Mouse (Mus musculus) urinary bladder, postnatal 14 days (tissue): ENCODE measurements at regions not wholly inside any gene's neighbourhood (a gene's known extent, or its start where the extent isn't known, plus 50 kb on each side); places are given as distances from the start of the nearest gene placed in this dataset.
A peak's percentile ranks its signal among the peaks of the same experiment; 100 is the strongest.

ENCODE experiments used
- DNase-seq: peaks from one replicate; pipeline ENCODE4 v3.0.0; 2021; ENCODE audit warnings: low spot score

DNA sequence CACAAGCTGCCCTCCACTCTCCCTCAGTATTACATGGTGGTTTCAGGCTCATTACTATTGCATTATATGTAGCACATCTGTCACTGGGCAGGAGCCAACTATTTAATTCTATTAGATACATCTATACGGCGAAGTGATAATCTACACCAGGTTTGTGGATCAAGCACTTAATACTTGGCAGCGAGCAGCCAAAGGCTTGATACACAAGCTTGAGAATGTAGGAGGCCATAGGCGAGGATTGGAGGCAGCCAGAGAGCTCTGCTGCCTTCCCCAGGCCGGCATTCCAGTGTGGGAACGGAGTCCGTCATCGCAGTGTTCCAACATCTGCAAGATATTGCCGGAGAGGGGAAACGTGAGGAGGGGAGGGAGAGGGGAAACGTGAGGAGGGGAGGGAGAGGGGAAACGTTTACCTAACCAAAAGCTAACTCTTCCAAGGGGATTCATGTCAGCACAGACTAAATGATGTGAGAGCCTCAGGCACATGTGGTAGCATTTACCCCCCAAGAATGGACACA, 109.6 kb upstream of the Habp2 start:
- no peak for DNase-seq

DNA sequence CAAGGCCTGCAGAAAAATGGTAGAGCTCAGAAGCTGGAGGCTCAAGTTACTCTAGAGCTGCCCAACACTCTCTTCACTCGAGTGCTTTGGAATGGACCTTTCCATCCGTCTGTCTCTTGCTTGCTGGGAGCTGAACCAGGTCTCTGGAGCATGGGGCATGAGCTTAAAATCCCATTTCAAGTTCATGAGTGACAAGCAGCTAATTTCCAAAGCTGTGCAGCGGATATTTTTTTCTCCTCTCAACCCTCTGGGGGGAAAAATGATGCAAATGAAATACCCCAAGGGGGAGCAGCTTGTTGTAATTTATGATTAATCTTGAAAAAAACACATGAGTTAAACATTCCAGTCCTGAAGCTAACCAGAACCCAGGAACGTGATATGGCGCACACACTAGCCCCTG, 101.2 kb upstream of the Habp2 start:
- no peak for DNase-seq

DNA sequence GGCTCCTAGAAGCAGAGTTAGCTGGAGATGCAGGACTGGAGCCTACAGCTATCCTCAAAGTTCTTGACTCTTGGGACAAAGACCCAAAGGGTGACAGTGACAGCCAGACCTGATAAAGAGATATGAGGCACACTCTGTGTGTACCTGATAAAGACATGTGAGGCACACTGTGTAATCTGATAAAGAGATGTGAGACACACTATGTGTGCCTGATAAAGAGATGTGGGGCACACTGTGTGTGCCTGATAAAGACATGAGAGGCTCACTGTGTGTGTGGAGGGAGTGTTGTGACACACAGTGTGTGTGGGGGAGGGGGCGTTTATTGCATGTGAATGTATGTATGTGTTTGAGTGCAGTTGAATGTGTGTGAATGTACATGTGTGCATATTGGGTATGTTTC, 97.8 kb upstream of the Habp2 start:
- no peak for DNase-seq

DNA sequence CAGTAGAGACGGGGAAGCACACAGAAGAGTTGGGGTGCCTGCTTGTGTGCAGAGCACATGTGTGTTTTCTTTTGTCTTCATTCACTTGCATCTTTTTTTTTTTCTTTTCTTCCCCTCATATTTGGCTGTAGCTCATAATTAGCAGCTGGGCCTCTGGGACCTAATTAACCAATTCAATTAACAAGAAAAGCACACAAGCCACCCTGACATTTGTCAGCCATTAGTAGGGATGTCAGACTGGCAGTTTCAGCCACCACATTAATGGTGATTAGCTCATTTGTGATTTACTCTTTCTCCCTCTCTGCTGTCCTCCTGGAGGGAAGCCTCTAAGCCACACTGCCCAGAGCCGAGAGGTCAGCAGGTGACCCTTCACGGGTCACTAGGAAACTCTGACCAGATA, 96.7 kb upstream of the Habp2 start:
- no peak for DNase-seq

DNA sequence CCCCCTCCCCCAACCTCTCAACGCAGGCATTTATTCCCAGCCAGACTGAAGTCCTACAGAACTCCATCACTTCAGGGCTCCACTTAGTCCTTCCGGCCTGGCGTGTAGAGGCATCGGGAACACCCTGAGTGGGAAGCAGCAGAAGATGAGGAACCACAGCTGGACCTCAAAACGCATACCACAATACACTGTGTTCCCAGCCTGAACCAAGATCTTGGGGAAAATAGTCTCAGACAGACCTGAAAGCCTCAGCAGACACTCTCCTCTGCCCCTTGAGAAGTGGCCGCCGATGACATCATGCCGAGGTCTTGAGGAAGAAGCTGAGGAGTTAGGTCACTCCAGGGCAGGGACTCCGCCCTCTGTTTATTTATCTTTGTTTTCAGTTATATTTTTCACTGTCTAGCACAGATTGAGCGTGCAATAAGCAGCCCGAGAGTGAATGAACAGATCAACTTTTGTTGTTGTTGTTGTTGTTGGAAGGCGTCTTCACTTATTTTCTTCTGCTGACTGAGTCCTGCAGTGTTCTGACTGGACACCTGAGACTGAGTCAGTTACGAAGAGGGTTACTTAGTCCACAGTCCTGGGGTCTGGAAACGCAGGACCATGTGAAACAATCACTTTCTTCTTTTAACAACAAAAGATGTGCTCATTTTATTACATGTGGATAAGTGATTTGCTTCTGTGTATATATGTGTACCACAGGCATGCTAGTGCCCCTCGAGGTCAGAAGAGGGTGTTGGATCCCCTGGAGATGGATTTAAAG, 88.3 kb upstream of the Habp2 start:
- DNase-seq, result no peak

DNA sequence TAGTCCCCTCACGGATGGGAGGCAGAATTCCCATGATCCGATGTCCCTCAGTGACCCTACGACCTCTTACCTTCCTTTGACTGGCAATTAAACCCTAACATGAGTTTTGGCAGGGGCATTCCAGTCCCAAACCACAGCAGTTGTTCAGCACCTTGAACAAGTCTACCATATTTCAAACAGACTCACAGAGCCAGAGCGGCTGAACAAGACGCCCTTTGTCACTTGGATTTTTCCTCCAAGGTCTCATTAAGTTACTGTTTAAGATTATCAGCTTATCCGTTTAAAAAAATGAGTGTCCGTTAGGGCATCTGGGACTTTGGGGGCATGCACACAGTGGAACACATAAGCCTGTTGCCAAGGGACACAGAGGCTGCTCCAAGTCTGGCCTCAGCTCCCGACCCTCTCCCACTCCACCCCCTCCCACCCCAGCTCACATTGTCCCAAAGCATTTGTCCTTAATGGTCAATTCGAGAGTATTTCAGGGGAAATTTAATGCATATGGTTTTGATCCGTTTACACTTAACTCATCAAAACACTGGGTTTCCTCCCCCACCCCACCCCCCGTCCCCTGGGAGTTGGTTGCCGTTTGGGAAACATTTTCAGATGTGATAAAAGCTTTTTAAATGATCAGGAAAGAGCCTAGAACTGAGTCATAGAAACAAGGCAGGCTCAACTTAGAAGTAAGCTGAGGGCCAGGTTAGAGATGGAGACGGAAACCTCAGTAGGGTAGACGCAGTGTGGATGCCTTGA, 87.4 kb upstream of the Habp2 start:
- DNase-seq, result no peak

DNA sequence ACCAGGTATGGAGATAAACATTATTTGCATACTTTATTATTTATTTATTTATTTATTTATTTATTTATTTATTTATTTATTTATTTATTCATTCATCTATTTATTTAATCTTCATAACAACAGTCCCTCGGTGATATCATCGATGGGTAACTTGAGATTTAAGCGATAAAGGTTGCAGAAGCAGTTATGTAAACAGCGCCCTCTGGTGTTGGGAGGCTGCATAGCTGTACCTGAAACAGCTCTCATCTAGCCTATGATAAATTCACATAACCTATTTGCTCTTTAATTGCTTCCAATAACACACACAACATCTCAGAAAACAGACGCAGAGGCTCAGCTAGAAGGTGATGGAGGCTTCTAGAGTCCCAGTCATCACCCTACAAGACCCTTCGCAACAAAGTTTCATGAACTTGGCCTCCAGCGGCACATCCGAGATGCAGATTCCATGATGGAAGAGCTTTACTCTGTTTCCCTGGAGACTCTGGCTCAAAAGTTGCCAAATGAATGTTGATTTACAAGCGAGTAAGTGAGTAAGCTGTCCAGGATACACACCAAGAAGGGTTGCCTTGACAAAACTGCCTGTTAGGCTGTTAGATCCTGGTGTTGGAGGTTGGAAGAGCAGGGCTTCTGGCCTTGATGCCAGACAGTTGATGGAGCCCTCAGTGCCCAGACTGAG, 85.8 kb upstream of the Habp2 start:
- no peak for DNase-seq

DNA sequence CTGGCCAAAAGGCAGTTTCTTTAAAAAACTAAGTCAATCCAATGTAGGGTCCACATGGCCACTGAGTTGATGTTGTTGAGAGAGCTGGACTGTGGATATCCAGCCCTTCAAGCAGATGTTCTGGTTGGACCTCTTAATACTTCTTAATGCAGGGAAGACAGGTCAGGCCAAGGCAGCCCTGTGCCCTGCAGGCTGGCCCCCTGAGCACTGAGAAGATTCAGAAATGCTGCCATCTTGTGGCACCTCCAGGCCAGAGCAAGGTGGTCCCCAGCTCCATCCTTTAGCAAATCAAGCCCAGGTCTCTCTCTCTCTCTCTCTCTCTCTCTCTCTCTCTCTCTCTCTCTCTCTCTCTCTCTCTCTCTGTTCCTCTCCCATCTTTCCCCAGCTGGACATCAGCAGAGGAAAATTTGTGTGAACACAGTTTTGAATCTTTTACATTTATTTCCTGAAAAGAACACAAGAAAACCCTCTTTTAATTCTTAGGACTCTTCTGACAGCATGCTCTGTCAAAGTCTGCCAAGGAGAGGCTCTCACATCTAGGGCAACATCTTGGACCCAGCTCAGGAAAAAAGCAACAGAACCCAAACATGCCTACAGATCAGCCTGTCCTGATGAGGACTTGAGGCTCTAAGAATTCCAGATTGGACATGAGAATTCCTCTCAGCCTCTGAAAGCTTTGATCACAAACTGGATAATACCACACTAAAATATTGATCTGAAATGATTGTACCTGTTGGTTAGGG, 85.0 kb upstream of the Habp2 start:
- peak; percentile 38 for DNase-seq

DNA sequence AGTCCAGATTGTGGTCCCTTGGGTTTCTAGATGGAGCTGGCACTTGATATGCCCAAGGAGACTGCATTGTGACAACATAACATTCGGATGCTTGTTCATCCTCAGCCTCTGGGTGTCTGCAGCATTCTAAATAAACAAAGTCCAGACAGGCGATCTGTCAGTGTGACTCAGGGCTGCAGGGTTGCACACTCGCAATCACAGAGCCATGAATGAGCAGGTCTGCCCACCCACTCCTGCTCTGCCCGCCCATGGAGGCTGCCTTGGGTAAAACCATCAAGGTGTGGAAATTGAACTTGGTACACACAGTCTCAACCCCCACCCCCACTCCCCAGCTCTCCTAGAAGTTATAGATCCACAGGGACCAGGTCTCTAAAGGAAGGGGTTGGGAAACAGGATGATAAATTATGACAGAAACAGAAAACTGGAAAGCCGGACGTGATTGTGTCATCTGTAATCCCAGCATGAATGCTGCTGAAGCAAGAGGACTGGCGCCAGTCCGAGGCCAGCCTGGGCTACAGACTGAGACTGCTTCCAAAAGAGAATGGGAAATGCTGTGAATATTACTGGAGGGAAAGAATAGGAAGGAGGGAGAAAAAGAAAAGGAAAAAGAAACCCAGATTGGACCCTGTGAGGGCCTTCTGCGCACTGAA, 84.3 kb upstream of the Habp2 start:
- no peak for DNase-seq

DNA sequence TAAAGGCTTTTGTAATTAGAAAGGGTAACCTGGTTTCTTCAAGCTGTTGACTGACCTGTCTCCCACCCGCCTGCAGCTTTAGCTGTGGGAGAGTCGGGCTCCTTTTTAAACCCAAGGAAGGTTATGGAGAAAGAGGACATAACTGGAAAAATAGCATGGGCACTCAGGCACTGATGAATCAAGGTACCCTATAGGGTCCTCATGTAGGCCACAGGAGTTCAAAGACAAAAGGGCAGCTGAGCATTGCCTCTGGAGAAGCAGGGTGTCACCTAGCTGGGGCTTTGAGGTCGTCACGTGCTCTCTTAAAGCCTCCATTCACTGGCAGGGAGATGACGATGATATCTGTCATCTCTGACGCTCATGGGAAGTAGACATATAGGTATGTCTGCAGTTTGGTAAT, 68.4 kb upstream of the Habp2 start:
- DNase-seq, result no peak

DNA sequence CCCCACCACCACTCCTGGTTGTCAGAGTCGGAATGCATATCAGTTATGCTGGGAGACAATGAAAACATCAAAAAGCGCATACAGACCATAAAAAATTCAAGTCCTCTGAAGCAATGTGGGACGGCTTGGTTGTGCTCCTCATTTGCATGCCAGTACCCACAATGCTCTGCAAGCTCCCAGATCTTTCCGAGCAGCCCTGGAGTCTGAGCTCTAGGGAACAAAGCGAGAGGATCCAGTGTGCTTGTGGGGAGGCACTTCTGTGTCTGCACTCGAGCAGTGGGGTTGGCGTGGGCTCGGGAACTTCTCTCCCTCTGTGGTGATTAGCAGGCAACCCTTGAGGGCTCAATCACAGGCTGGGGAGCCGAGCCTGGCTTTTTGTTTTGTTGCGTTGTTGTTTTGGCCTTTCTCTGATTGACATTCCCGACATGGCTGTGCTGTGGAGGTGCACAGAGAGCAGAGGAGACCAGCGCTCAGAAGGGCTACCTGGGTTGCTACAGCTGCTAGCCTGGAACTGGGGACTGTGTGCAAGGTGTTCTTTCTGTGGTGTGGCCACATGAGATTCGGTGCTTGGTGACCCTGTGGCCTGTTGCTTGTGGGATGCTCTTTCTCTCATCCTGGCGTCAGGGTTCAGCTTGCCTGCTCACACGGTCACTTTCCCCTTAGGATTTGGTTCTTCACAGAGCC, 66.1 kb upstream of the Habp2 start:
- DNase-seq, result no peak

DNA sequence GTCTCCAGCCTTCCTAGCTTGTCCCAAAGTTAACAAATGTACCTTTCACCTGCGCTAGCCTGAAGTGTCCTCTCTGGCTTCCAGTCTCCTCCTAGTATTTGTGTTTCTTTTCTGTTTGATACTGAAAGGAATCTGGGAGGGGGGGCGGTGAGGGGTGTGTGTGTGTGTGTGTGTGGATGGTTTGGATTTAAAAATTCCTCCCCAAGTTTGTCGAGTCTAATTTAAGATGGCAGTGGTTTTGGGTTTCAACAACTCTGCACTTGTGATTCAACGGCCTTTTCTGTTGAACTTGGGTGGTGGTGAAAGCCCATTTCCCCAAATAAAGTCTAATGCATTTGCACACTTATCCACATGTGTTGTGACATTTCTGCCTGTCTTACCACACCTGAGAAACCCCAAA, 64.4 kb upstream of the Habp2 start:
- no peak for DNase-seq

DNA sequence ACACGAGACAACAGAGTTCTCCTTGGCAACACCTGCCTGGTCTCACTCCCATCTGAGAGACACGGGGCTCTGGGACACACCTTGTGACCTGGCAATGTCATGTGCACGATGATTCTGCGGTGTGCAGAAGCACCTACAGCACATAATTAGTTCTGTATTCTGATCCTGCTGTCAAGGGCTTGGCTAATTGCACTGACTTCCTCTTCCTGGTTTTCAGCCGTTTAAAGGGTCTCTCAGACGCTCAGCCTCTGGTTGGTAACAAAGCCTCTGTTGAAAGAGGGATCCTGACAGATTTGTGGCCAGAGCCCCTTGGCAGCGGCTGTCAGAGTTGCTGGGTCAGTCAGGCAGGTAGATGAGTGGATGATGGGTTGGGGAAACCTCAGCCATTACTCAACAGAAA, 61.9 kb upstream of the Habp2 start:
- no peak for DNase-seq

DNA sequence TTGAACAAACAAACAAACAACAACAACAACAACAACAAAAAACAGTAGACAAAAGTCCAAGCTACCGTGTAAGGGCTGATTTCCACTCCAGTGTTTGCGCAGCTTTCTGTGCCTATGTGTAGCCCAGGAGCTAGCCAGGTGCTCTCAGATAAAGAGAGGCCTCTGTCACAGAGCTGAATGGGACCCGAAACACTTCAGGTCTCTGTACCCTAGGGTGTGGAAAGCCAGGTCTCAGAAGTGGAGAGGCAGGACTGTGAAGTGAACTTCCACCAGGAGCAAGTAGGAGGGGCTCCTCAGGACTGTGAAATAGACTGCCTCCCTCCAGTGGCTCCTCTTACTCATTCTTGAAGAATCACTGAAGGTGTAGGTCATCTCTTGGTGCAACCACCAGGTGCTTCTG, 61.4 kb upstream of the Habp2 start:
- no peak for DNase-seq

DNA sequence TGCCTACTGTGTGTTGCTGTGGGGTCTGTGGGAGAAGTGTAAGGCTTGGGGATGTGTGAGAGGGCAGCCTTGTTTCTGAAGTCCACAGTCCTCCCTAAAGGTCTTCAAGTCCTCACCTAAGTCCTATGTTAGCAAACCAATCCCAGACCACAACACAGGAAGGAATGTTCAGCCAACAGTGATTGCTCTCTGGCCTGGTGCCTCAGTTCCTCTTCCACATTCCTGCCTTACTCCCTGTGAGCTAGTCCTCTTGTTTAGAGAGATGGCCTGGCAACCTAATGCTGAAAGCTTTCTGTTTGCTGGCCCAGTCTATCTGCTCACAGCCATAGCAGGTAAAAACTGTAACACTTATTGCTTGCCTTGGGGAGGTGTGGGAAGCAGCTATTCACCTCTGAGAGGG, 58.4 kb upstream of the Habp2 start:
- DNase-seq, result no peak

DNA sequence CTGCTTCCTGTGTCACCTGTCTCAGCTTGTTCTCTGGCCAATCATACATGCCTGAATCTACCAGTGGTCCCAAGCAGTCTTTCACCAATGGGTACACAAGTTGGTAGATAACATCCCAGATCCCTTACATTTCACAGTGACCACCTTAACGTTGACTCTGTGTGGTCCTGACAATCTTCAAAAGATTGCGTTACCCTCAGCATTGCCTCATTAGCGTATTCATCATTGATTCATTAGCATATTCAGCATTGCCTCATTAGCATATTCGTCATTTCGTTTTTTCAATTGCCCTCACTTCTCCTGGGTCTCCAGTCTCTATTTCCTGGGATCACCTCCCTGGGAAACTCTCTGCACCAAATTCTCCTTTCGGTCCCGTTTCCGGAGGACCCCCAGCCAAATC, 55.5 kb upstream of the Habp2 start:
- no peak for DNase-seq

DNA sequence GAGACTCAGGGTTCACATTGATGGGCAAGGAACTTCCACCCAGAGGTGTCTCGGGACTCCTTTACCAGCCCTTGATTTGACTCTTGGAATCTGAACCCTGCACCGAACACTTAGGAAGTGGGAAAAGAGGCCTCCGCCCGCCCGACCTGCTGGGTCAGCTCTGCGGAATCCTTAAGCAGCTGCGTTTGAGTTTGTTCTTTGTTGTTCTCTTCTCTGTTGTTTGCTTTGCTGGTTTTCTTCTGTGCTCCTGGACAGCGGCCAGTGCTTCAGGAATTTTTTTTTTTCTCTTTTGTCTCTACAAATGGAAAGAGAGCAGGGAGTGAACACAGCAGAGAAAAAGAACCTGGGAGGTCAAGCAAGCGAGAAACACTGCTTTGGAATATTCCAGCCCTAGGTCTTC, 55.1 kb upstream of the Habp2 start:
- peak; percentile 24 for DNase-seq

DNA sequence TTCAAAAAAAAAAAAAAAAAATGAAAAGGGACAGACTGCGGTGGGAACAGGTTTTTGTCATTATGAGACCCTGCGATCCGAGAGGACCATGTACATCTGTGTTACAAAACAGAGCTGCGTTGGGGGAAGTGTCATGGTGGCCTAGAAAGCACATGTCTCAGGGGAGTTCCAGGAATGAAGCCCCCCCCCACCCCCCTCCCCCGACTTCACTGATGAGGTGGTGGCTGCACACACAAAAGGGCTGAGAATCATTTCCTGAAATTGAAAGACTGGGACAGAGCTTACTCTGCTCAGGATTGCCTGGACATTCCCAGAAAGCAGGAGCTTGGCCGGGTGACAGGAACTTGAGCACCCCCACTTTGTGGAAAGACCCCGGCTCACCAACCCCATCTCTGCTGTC, 54.7 kb upstream of the Habp2 start:
- no peak for DNase-seq

DNA sequence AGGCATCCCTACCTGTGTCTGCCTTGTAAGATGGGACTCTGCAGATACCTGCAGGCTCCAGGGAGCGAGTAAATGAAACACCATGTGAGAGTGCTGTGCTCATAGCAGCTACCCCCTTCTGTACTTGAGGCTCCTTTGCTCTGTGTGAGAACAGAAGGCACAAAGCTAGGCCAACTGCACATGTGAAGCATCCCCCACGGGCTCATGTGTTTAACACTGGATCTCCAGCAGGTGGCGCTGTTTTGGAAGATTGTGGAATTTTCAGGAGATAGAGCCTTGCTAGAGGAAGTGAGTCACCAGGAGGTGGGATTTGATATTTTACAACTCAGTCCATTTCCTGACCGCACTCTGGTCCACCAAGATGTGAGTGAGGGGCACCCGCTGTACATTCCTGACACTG, 54.0 kb upstream of the Habp2 start:
- no peak for DNase-seq

DNA sequence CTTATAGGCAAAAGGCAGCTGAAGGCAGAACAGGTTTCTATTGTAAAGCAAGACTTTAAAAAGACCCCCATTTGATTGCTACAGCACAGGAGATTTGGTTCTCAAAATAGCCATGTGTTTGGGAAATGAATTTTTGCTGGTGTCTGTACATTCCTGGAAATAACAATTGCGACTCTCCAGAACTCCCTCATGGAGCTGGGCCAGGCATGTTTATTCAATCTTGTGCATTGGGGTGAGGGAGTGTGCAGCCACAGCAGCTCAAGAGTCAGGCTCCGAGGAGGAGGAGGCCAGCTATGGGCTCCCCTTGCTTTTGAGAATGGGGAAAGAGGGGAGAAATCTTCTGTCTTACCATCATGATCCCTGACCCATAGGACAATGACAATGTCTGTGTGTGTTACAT, 51.9 kb upstream of the Habp2 start:
- DNase-seq, result no peak
